Mouse (Mus musculus): ENCODE measurements around the gene Mgat5. TPM values are rescaled to one million over a fixed set of nuclear protein-coding genes. Genes with fewer than 3 reads are reported as not detected.

Gene Mgat5
- polyA plus RNA-seq, 1 experiment = 11.4 TPM

DNA sequence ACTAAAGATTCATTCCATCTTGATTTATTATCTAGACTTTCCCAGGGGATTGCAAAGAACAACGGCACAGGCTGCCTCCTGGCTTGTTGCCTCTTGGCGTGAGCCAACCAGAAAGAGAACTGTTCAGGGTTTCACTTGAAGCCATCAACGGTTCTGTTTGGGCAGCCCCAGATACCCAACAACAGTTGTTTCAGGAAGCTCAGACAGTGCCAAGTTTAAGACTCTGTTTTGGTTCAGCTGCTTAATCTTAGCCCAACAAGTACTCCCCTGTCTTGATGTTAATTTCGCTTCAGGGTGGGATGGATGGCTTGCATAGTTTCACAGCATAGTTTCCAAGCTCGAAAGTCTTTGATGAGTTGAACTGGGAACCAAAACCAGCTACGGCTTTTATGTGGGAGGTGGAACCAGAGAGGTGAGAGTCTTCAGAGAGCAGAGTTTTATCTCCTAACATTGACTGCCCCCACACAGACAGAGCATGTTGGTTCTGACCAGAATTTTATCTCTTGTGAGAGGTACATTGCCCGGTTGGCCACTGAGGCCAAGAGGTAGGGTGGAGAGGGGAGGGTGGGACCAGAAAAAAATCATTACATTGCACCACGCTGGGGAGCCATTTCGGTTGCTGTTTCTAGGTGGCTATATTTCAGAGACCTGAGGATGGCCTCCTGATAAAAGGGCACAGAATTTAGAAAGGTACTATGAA is 144.0 kb downstream of the Mgat5 start:
- H3K27me3 ChIP-seq (ENCODE audit: control insufficient read depth, insufficient read depth, low read length) = no peaks in the 10 kb centered on the region
- no peak overlapping the region for H3K27ac ChIP-seq (ENCODE audit: insufficient read depth, low read depth, low read length)
- no peak overlapping the region for H3K4me3 ChIP-seq (ENCODE audit: low read depth, low read length)
- WGBS = 38% methylated on average over 9 of the region's 9 CpGs
- no peaks in the 10 kb centered on the region for H3K36me3 ChIP-seq (ENCODE audit: control insufficient read depth, insufficient read depth, low read length)
- peaks cover 18% of the 10 kb centered on the region; the same call in 1 of the 2 replicates for H3K4me1 ChIP-seq (ENCODE audit: control insufficient read depth, insufficient read depth, insufficient read length, low read length)
- TF ChIP-seq CTCF (IDR thresholded peaks at IDR 0.05; ENCODE audit: extremely low read depth, insufficient read length, insufficient replicate concordance, low read depth, low read length) = no peak
- TF ChIP-seq POLR2A (IDR thresholded peaks at IDR 0.05; ENCODE audit: low read depth, low read length) = no peak

DNA sequence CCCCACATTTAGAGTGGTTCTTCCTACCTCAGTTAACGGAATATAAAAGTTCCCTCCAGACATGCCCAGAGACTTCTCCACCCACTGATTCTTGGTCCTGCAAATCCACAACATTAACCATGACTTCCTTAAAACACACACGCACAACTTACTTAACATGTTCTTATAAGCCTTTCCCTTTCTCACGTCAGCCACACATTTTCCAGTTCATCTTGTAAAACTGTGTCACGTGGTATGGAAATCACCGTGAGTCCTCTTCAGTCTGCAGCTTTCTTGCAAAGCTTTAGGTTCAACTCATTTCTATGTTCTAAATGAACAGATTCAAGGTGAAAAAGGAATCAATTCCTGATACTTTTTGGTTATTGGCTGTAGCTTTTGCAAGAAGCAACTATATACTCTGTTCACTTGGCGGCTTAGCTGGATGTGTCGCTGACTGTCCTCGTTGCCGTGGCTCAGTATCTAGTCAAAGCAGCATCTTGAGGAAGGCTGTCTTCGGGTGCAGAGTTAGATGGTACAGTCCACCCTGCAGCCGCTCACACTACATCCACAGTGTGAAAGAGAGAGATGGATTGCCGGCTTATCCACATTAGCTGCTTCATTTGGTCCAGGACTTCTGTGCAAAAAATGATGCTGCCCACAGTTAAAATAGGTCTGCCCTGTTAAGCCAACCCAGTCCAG is 146.7 kb downstream of the Mgat5 start:
- Histone ChIP-seq H3K36me3 (ENCODE audit: control insufficient read depth, insufficient read depth, low read length) (peaks cover 2% of the 10 kb centered on the region; the same call in 1 of the 2 replicates), H3K4me1 (ENCODE audit: control insufficient read depth, insufficient read depth, insufficient read length, low read length) (peaks cover 20% of the 10 kb centered on the region; the same call in 1 of the 2 replicates), H3K27ac (ENCODE audit: insufficient read depth, low read depth, low read length) (peak overlapping the region; percentile 33; the same call in 1 of the 2 replicates), H3K27me3 (ENCODE audit: control insufficient read depth, insufficient read depth, low read length) (no peaks in the 10 kb centered on the region), H3K4me3 (ENCODE audit: low read depth, low read length) (no peak overlapping the region)
- no peak for TF ChIP-seq CTCF (IDR thresholded peaks at IDR 0.05; ENCODE audit: extremely low read depth, insufficient read length, insufficient replicate concordance, low read depth, low read length)
- TF ChIP-seq POLR2A (IDR thresholded peaks at IDR 0.05; ENCODE audit: low read depth, low read length) = no peak
- 90% methylated on average over 12 of the region's 12 CpGs for WGBS

DNA sequence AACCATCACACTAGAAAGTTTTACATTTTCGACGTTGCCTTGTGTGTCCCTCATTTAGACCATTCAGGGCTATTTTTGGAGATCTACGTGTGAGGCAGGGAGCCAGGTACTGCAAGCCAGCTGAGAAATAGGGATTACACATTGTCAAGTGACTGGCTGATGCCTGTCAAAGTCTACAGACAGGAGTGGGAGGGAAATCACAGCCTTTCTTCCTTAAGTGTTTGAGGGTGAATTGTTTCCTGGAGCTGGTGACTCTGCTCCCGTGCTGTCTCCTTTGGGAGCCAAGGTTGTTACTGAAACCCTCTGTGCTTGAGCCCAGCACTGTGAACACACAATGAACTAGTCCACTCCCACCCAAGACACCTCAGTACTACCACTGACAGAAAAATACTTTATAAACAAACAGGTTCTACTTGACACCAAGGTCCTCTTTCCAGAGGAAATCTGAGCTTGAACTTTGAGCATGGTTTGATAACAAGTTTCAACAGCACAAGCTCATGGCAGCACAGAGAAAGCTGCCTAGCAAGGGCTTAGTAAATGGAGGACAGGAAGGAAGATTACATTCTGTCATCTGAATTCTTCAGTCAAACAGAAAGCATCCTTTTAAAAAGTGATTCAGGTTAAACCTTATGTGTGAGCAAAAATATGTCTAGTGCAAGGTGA is 147.4 kb downstream of the Mgat5 start:
- peaks cover 22% of the 10 kb centered on the region; the same call in 1 of the 2 replicates for H3K4me1 ChIP-seq (ENCODE audit: control insufficient read depth, insufficient read depth, insufficient read length, low read length)
- TF ChIP-seq POLR2A (IDR thresholded peaks at IDR 0.05; ENCODE audit: low read depth, low read length) (no peak), CTCF (IDR thresholded peaks at IDR 0.05; ENCODE audit: extremely low read depth, insufficient read length, insufficient replicate concordance, low read depth, low read length) (no peak)
- H3K36me3 ChIP-seq (ENCODE audit: control insufficient read depth, insufficient read depth, low read length) = peaks cover 2% of the 10 kb centered on the region; the same call in 1 of the 2 replicates
- H3K27me3 ChIP-seq (ENCODE audit: control insufficient read depth, insufficient read depth, low read length) = no peaks in the 10 kb centered on the region
- no peak overlapping the region for H3K4me3 ChIP-seq (ENCODE audit: low read depth, low read length)
- H3K27ac ChIP-seq (ENCODE audit: insufficient read depth, low read depth, low read length) = peak overlapping the region; percentile 71
- 26% methylated on average over 4 of the region's 4 CpGs for WGBS

DNA sequence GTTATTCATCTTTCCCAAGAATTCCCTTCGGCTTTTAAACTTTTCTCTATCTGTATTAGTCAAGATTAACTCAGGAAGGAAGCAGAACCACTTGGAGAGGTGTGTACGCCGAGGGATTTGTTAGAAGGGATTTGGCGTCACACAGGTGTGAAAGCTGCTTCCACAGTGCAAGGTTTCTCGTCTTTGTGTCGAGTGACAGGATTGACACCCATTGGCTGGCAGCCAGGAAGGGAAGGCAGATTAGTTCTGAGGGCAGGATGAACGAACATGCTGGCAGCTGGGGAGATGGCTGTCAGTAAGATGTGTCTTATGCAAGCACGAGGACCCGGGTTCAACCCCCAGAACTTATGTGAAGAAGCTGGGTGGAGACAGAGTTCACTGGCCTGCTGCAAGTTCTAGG is 148.6 kb downstream of the Mgat5 start:
- Histone ChIP-seq H3K4me3 (ENCODE audit: low read depth, low read length) (no peak overlapping the region), H3K27ac (ENCODE audit: insufficient read depth, low read depth, low read length) (no peak overlapping the region), H3K36me3 (ENCODE audit: control insufficient read depth, insufficient read depth, low read length) (peaks cover 2% of the 10 kb centered on the region; the same call in 1 of the 2 replicates), H3K4me1 (ENCODE audit: control insufficient read depth, insufficient read depth, insufficient read length, low read length) (peaks cover 25% of the 10 kb centered on the region; the same call in 1 of the 2 replicates), H3K27me3 (ENCODE audit: control insufficient read depth, insufficient read depth, low read length) (no peaks in the 10 kb centered on the region)
- 30% methylated on average over 9 of the region's 9 CpGs for WGBS
- no peak for TF ChIP-seq CTCF (IDR thresholded peaks at IDR 0.05; ENCODE audit: extremely low read depth, insufficient read length, insufficient replicate concordance, low read depth, low read length)
- no peak for TF ChIP-seq POLR2A (IDR thresholded peaks at IDR 0.05; ENCODE audit: low read depth, low read length)

DNA sequence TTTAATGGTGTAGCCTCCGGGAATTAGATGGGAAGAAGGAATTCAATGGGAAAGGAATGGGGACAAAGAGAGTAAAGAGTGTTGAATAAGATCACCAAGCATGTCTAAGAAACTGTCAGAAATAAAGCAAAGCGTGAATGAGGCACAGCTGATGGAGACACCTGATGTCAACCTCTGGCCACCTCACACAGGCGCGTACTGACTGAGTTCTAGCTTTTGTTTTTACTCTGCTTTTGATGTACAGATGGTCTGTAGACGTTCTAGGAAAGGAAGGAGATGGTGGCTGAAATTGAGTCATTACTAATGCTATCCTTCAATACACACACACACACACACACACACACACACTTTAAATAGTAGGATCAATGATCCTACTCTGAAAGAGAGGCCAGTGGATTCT is 149.3 kb downstream of the Mgat5 start:
- peaks cover 22% of the 10 kb centered on the region; the same call in 1 of the 2 replicates for H3K4me1 ChIP-seq (ENCODE audit: control insufficient read depth, insufficient read depth, insufficient read length, low read length)
- H3K27ac ChIP-seq (ENCODE audit: insufficient read depth, low read depth, low read length) = no peak overlapping the region
- TF ChIP-seq CTCF (IDR thresholded peaks at IDR 0.05; ENCODE audit: extremely low read depth, insufficient read length, insufficient replicate concordance, low read depth, low read length) (no peak), POLR2A (IDR thresholded peaks at IDR 0.05; ENCODE audit: low read depth, low read length) (no peak)
- no peaks in the 10 kb centered on the region for H3K27me3 ChIP-seq (ENCODE audit: control insufficient read depth, insufficient read depth, low read length)
- no peak overlapping the region for H3K4me3 ChIP-seq (ENCODE audit: low read depth, low read length)
- H3K36me3 ChIP-seq (ENCODE audit: control insufficient read depth, insufficient read depth, low read length) = peaks cover 3% of the 10 kb centered on the region; the same call in 1 of the 2 replicates
- WGBS = 91% methylated on average over 5 of the region's 5 CpGs

DNA sequence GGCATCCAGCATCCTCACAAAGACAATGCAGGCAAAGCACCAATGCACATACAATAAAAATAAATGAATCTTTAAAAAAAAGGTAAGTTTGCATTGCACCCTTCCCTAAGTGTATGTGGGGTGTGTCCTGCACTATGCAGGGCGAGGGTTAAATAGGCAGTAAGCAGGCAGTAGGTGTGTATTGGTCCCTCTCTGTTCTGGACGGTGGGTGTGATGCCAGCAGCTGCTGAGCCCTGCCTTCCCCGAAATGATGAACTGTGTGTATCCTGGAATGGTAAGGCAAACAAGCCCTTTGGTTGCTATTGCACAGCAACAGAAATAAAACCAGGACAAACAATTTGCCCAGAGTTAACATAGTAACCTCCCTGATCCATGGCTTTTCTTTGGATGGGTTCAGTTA is 150.2 kb downstream of the Mgat5 start:
- H3K27me3 ChIP-seq (ENCODE audit: control insufficient read depth, insufficient read depth, low read length) = no peaks in the 10 kb centered on the region
- H3K4me3 ChIP-seq (ENCODE audit: low read depth, low read length) = no peak overlapping the region
- WGBS = 29% methylated on average over 3 of the region's 3 CpGs
- peaks cover 5% of the 10 kb centered on the region; the same call in 1 of the 2 replicates for H3K36me3 ChIP-seq (ENCODE audit: control insufficient read depth, insufficient read depth, low read length)
- peaks cover 22% of the 10 kb centered on the region; the same call in 1 of the 2 replicates for H3K4me1 ChIP-seq (ENCODE audit: control insufficient read depth, insufficient read depth, insufficient read length, low read length)
- TF ChIP-seq POLR2A (IDR thresholded peaks at IDR 0.05; ENCODE audit: low read depth, low read length) = no peak
- no peak for TF ChIP-seq CTCF (IDR thresholded peaks at IDR 0.05; ENCODE audit: extremely low read depth, insufficient read length, insufficient replicate concordance, low read depth, low read length)
- no peak overlapping the region for H3K27ac ChIP-seq (ENCODE audit: insufficient read depth, low read depth, low read length)

Measured in small intestine, adult 2 months (tissue).